Mouse (Mus musculus): ENCODE measurements around the gene Unc5cl. TPM values are rescaled to one million over a fixed set of nuclear protein-coding genes. Genes with fewer than 3 reads are reported as not detected.

The Unc5cl gene
- polyA plus RNA-seq, 1 experiment from 2014 or later: 0.68 TPM

GRCm38 (mm10) chr17:48475444-48475843 is 20.7 kb downstream of the Unc5cl start:
- Histone ChIP-seq H3K9me3 (ENCODE audit: low read length) (no peaks in the 10 kb centered on the region), H3K27ac (ENCODE audit: low read depth) (no peak overlapping the region), H3K4me1 (ENCODE audit: insufficient read depth) (no peaks in the 10 kb centered on the region), H3K4me3 (ENCODE audit: low read depth, low read length) (no peak overlapping the region), H3K4me2 (ENCODE audit: low read depth, low read length) (no peak overlapping the region), H3K27me3 (ENCODE audit: insufficient read depth, low read length) (no peaks in the 10 kb centered on the region), H3K9ac (replicated peaks) (no peak overlapping the region), H3K36me3 (replicated peaks; ENCODE audit: insufficient read depth, low read length) (no peaks in the 10 kb centered on the region)
- DNase-seq (no peak), ATAC-seq (no peak)
- TF ChIP-seq CTCF (IDR thresholded peaks at IDR 0.05; ENCODE audit: low read depth) (no peak), EP300 (IDR thresholded peaks at IDR 0.05; ENCODE audit: low read depth) (no peak)
- WGBS (ENCODE audit: insufficient replicate concordance): 75% methylated on average over 8 of the region's 8 CpGs

- no peaks in the 10 kb centered on the region for H3K4me1 ChIP-seq (ENCODE audit: insufficient read depth)
- no peaks in the 10 kb centered on the region for H3K36me3 ChIP-seq (replicated peaks; ENCODE audit: insufficient read depth, low read length)
- ATAC-seq (no peak), DNase-seq (no peak)
- no peak for TF ChIP-seq CTCF (IDR thresholded peaks at IDR 0.05; ENCODE audit: low read depth)
- TF ChIP-seq EP300 (IDR thresholded peaks at IDR 0.05; ENCODE audit: low read depth): no peak
- no peak overlapping the region for H3K9ac ChIP-seq (replicated peaks)
- 85% methylated on average over 10 of the region's 10 CpGs for WGBS (ENCODE audit: insufficient replicate concordance)
- H3K27ac ChIP-seq (ENCODE audit: low read depth): no peak overlapping the region
- no peaks in the 10 kb centered on the region for H3K27me3 ChIP-seq (ENCODE audit: insufficient read depth, low read length)
- no peak overlapping the region for H3K4me2 ChIP-seq (ENCODE audit: low read depth, low read length)
- H3K9me3 ChIP-seq (ENCODE audit: low read length): no peaks in the 10 kb centered on the region
- no peak overlapping the region for H3K4me3 ChIP-seq (ENCODE audit: low read depth, low read length)
These were observed 25.3 kb downstream of the Unc5cl start for GRCm38 (mm10) chr17:48479952-48480351.

GRCm38 (mm10) chr17:48483764-48484163 is 29.1 kb downstream of the Unc5cl start:
- H3K36me3 ChIP-seq (replicated peaks; ENCODE audit: insufficient read depth, low read length): no peaks in the 10 kb centered on the region
- no peaks in the 10 kb centered on the region for H3K4me1 ChIP-seq (ENCODE audit: insufficient read depth)
- no peaks in the 10 kb centered on the region for H3K9me3 ChIP-seq (ENCODE audit: low read length)
- no peak overlapping the region for H3K27ac ChIP-seq (ENCODE audit: low read depth)
- DNase-seq (no peak), ATAC-seq (no peak)
- no peak overlapping the region for H3K4me2 ChIP-seq (ENCODE audit: low read depth, low read length)
- no peak for TF ChIP-seq CTCF (IDR thresholded peaks at IDR 0.05; ENCODE audit: low read depth)
- TF ChIP-seq EP300 (IDR thresholded peaks at IDR 0.05; ENCODE audit: low read depth): no peak
- no peak overlapping the region for H3K9ac ChIP-seq (replicated peaks)
- no peaks in the 10 kb centered on the region for H3K27me3 ChIP-seq (ENCODE audit: insufficient read depth, low read length)
- WGBS (ENCODE audit: insufficient replicate concordance): 60% methylated on average over 5 of the region's 5 CpGs
- H3K4me3 ChIP-seq (ENCODE audit: low read depth, low read length): no peak overlapping the region

GRCm38 (mm10) chr17:48484191-48484590 is 29.5 kb downstream of the Unc5cl start:
- no peaks in the 10 kb centered on the region for H3K27me3 ChIP-seq (ENCODE audit: insufficient read depth, low read length)
- no peak overlapping the region for H3K27ac ChIP-seq (ENCODE audit: low read depth)
- H3K9me3 ChIP-seq (ENCODE audit: low read length): no peaks in the 10 kb centered on the region
- ATAC-seq: no peak
- H3K36me3 ChIP-seq (replicated peaks; ENCODE audit: insufficient read depth, low read length): no peaks in the 10 kb centered on the region
- no peak for DNase-seq
- WGBS (ENCODE audit: insufficient replicate concordance): 81% methylated on average over 5 of the region's 5 CpGs
- TF ChIP-seq CTCF (IDR thresholded peaks at IDR 0.05; ENCODE audit: low read depth) (no peak), EP300 (IDR thresholded peaks at IDR 0.05; ENCODE audit: low read depth) (no peak)
- no peak overlapping the region for H3K4me2 ChIP-seq (ENCODE audit: low read depth, low read length)
- no peaks in the 10 kb centered on the region for H3K4me1 ChIP-seq (ENCODE audit: insufficient read depth)
- H3K4me3 ChIP-seq (ENCODE audit: low read depth, low read length): no peak overlapping the region
- H3K9ac ChIP-seq (replicated peaks): no peak overlapping the region

DNA sequence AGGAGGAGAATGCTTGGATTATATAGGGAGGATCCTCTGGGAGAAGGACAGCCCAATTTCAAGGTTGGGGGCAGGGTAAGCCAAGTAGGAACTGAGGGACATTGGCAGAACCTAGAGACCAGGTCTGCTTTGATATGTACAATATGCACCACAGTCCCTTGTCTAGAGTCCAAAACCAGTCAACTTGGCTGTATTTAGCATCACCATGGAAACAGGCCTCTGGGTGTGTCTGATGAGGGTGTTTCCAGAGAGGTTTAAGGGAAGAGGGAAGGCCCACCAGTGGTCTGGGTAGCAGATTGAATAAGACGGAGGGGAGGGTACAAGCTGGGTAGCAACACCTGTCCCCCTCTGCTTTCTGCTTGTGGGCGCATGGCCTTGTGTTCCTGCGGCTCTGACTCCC is 34.8 kb downstream of the Unc5cl start:
- Histone ChIP-seq H3K36me3 (replicated peaks; ENCODE audit: insufficient read depth, low read length) (no peaks in the 10 kb centered on the region), H3K4me2 (ENCODE audit: low read depth, low read length) (no peak overlapping the region), H3K27ac (ENCODE audit: low read depth) (no peak overlapping the region), H3K9me3 (ENCODE audit: low read length) (no peaks in the 10 kb centered on the region), H3K9ac (replicated peaks) (no peak overlapping the region), H3K27me3 (ENCODE audit: insufficient read depth, low read length) (no peaks in the 10 kb centered on the region), H3K4me3 (ENCODE audit: low read depth, low read length) (no peak overlapping the region), H3K4me1 (ENCODE audit: insufficient read depth) (no peaks in the 10 kb centered on the region)
- no peak for ATAC-seq
- TF ChIP-seq EP300 (IDR thresholded peaks at IDR 0.05; ENCODE audit: low read depth): no peak
- TF ChIP-seq CTCF (IDR thresholded peaks at IDR 0.05; ENCODE audit: low read depth): no peak
- WGBS (ENCODE audit: insufficient replicate concordance): 72% methylated on average over 3 of the region's 3 CpGs
- no peak for DNase-seq

- no peaks in the 10 kb centered on the region for H3K4me1 ChIP-seq (ENCODE audit: insufficient read depth)
- 82% methylated on average over 8 of the region's 8 CpGs for WGBS (ENCODE audit: insufficient replicate concordance)
- H3K27ac ChIP-seq (ENCODE audit: low read depth): no peak overlapping the region
- DNase-seq (no peak), ATAC-seq (no peak)
- no peaks in the 10 kb centered on the region for H3K9me3 ChIP-seq (ENCODE audit: low read length)
- H3K9ac ChIP-seq (replicated peaks): no peak overlapping the region
- no peaks in the 10 kb centered on the region for H3K36me3 ChIP-seq (replicated peaks; ENCODE audit: insufficient read depth, low read length)
- no peak overlapping the region for H3K4me2 ChIP-seq (ENCODE audit: low read depth, low read length)
- no peak overlapping the region for H3K4me3 ChIP-seq (ENCODE audit: low read depth, low read length)
- TF ChIP-seq EP300 (IDR thresholded peaks at IDR 0.05; ENCODE audit: low read depth): no peak
- TF ChIP-seq CTCF (IDR thresholded peaks at IDR 0.05; ENCODE audit: low read depth): no peak
- H3K27me3 ChIP-seq (ENCODE audit: insufficient read depth, low read length): no peaks in the 10 kb centered on the region
These were observed 37.9 kb downstream of the Unc5cl start for GRCm38 (mm10) chr17:48492621-48493020.

DNA sequence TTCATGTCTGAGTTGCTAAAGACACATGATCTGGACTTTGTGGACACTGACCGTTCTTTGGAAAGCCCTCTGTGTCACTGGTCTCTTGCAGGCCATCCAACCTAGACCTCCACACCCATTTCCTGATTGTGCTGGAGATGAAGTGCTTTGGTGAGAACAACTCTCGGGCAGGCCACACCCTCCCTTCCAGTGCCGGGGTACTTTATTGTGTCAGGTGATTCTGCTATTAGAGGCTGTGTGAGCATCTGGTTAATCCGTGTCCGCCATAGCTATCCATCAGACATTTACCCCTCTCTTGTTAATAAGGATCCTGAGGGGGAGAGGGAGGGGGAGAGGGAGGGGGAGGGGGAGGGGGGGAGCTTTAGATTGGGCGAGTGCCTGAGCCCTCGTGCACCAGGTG is 38.9 kb downstream of the Unc5cl start:
- Histone ChIP-seq H3K4me2 (ENCODE audit: low read depth, low read length) (no peak overlapping the region), H3K9ac (replicated peaks) (no peak overlapping the region), H3K27ac (ENCODE audit: low read depth) (no peak overlapping the region), H3K4me3 (ENCODE audit: low read depth, low read length) (no peak overlapping the region), H3K36me3 (replicated peaks; ENCODE audit: insufficient read depth, low read length) (no peaks in the 10 kb centered on the region), H3K9me3 (ENCODE audit: low read length) (no peaks in the 10 kb centered on the region), H3K27me3 (ENCODE audit: insufficient read depth, low read length) (no peaks in the 10 kb centered on the region), H3K4me1 (ENCODE audit: insufficient read depth) (no peaks in the 10 kb centered on the region)
- 58% methylated on average over 7 of the region's 7 CpGs for WGBS (ENCODE audit: insufficient replicate concordance)
- ATAC-seq (no peak), DNase-seq (no peak)
- TF ChIP-seq CTCF (IDR thresholded peaks at IDR 0.05; ENCODE audit: low read depth): no peak
- no peak for TF ChIP-seq EP300 (IDR thresholded peaks at IDR 0.05; ENCODE audit: low read depth)
